Mouse (Mus musculus) layer of hippocampus, adult 2 months (tissue): Measurements from ENCODE around the gene Nufip1. TPM values are rescaled to one million over a fixed set of nuclear protein-coding genes. Genes with fewer than 3 reads are reported as not detected.
"Not testable (repeated sequence)": the region's sequence is repeated elsewhere in the genome, so short reads cannot be mapped to it uniquely, and the experiment has no call there.

ENCODE experiments used
- DNase-seq, 2 experiments: peaks; one replicate each; pipeline ENCODE4 v3.0.0; 2022; ENCODE audit warnings: low spot score in 2 of 2
- H3K27ac ChIP-seq: fragments of 200-600 bp; 2 replicates; pipeline ENCODE4 v1.8.1; 2022
- H3K4me3 ChIP-seq: fragments of 200-600 bp; 2 replicates; pipeline ENCODE4 v1.8.1; 2022; ENCODE audit warnings: mild to moderate bottlenecking
- CTCF ChIP-seq: fragments of 200-600 bp; conservative IDR thresholded peaks from 2 replicates; pipeline ENCODE4 v1.8.1; 2022; ENCODE audit warnings: antibody characterized with exemption, mild to moderate bottlenecking, moderate library complexity
- total RNA-seq, 2 experiments: library from RNA; stranded (reverse); gene quantifications; 2 replicates each; pipeline ENCODE4 v1.2.3; 2021

Nufip1 gene
- total RNA-seq, 2 experiments from 2014 or later: 9.7 to 9.9 TPM

DNA sequence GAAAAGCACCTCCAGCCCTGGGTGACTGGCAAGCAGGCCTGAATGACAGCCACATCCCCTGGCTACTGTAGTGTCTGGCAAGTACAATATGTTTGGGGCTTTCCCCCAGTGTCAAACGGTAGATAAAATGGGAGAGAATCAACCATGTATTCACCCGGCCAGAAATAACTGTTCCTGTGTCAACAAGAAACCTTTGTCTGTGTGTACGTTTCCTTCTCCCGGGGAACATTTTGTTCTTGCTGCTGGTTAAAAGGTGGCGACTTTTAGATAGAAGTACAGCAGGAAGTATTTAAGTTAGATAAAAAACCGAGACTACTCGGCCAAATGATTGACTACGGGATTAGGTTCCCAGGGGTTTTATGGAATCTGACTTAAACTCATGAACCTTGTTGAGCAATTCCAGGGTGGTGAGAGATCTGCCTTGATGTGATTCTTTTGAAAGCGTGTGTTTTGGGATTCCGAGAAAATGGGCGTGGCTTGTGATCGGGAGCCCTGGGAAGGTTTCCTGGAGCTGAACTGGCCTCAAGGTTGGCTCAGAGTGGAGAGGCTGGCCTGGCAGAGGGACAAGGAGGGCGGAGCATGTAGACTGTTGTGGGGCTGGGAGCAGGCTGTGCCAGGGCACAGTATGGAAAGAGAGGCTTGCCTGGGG, 39.0 kb downstream of the Nufip1 start:
- no peak overlapping the region for H3K4me3 ChIP-seq
- no peak for DNase-seq
- TF ChIP-seq CTCF: no peak
- H3K27ac ChIP-seq: peak overlapping the region; percentile 9; the same call in 1 of the 2 replicates

DNA sequence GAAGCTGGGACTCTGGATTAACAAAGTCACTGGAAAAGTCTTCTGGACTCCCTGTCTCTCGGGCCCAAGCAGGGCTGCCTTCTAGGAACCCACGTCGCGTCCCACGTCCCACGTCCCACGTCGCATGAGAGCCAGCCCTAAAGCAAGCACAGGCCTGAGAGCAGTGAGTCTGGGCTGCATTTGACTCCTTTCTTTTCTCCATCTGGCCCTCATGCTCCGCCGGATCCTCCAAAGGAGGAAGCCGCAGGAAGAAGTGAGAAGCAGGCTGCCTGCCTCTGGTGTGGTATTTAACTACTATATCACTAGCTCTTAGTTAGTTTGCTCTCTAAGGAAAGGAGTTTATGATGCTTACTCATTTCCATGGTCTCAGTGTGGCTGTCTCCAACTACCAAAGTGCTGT, 39.8 kb downstream of the Nufip1 start:
- no peak for DNase-seq
- TF ChIP-seq CTCF: no peak
- H3K27ac ChIP-seq: no peak overlapping the region; the same call in 1 of the 2 replicates
- H3K4me3 ChIP-seq: no peak overlapping the region

DNA sequence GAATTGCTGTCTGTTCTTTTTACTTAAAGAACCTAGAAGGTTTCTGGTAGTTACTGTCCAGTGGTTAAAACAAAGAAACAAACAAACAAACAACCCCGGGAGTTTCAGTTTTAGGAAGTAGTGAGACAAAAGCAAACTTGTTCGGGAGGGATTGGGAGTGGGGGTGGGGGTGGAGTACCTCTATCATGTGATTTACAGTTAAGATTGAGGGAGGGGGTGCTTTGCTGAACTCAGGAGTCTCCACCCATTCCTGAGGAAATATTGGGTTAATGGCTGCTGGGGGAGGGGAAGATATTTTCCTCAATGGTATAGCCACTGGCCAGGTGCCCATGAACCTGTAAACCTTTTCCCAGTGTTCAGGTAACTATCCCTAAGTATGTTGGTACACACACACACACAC, 40.3 kb downstream of the Nufip1 start:
- H3K4me3 ChIP-seq: no peak overlapping the region
- TF ChIP-seq CTCF: no peak
- no peak for DNase-seq
- H3K27ac ChIP-seq: no peak overlapping the region

DNA sequence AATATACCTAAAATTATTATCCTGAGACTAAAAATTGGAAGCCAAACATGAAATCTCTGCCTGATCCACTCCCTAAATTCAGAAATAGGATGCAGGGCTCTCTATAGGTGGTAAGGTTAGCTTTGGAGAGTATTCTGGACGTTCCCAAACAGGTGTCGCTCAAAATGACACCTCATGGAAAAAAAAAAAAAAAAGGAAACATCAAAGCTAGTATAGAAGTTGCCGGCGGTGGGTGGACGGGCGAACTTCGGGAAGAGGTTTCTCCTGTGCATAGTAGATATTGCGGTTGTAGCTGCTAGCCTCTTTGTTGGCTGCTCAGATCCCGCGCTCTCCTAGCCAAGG, 41.1 kb downstream of the Nufip1 start:
- H3K27ac ChIP-seq: peak overlapping the region; percentile 98
- TF ChIP-seq CTCF: no peak
- H3K4me3 ChIP-seq: peak overlapping the region; percentile 77
- DNase-seq: no peak

DNA sequence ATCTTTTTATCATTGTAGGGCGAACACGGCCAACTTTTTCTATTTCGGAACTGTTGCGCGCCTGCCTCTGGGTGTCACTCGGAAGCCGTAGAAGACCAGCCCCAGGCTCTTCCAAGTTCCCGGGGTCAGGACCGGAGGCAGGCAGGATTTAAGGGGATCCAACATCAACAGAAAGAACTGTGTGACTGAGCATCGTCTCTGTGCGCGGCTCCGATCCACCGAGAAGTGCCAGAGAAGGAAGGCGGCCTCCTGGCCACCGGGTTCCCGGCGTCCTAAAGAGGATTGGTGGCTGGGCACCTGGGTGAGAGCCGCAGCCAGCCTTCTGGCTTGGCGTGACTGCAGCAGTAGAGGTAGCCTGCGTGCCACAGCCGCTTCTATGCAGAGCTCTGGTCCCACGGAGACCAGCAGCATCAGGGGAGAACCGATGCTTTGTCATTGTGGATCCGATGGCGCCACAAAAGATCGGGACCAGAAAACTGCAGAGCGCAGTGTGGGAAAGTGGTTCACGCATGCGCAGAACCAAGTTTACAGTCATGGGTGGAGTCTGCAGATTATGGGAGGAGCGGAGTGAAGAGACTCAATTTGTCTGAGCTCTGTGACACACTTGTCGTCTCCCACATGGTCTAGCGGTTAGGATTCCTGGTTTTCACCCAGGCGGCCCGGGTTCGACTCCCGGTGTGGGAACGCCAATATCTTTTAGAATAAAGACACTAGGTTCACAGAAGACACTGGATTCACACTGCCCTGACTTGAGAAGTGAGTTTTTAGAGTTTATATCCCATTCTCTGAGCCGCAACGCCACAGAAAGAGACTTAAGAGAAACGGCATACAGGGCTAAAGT, 41.7 kb downstream of the Nufip1 start:
- Histone ChIP-seq H3K4me3 (peak overlapping the region; percentile 77), H3K27ac (peak overlapping the region; percentile 98)
- DNase-seq: peak; percentile 96 to 99
- peak; percentile 71 for TF ChIP-seq CTCF

DNA sequence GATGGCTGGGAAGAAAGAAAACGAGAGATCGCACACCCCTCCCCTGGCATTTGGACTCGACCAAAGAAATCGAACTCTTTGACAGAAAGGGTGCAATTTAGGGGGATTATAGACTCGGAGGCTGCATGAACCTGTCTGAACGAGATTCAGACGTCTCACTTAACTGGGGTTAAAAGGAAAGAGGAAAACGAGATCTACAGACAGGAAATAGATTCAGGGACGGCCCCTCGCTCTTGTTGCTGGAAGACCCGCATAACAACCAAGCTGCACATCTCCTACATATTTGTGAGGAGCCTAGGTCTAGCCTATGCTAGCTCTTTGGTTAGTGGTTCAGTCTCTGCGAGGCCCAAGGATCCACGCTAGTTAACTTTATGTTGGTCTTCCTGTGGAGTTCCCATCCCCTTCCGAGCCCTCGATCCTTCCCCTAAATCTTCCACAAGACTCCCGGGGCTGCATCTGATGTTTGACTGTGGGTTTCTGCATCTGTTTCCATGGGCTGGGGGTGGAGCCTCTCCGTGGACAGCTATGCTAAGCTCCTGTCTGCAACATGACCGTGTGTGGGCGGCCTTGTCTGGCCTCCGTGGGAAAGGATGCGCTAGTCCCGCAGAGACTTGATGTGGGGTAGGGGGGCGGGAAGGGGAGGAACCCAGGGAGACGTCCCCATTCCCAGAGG, 42.4 kb downstream of the Nufip1 start:
- no peak for TF ChIP-seq CTCF
- Histone ChIP-seq H3K27ac (peak overlapping the region; percentile 98), H3K4me3 (peak overlapping the region; percentile 77)
- DNase-seq: no peak

DNA sequence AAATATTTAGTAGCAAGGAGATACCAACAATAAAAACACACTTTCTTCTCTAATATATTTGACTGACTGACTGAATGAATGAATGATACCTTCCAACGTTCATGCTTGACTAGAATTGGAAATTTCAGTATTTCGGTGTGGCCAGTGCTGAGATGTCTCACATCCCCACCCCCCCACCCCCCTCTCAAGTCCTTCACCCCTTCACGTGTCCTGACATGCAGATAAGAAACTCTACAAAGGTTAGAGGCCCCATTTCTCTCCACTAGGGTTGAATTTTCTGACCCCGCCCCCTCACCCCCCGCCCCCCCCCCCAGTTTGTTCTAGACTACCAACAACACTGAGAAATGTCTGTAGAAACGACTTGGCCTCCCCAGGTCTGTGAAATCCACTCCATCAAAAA, 43.1 kb downstream of the Nufip1 start:
- Histone ChIP-seq H3K4me3 (no peak overlapping the region), H3K27ac (no peak overlapping the region)
- no peak for DNase-seq
- no peak for TF ChIP-seq CTCF

DNA sequence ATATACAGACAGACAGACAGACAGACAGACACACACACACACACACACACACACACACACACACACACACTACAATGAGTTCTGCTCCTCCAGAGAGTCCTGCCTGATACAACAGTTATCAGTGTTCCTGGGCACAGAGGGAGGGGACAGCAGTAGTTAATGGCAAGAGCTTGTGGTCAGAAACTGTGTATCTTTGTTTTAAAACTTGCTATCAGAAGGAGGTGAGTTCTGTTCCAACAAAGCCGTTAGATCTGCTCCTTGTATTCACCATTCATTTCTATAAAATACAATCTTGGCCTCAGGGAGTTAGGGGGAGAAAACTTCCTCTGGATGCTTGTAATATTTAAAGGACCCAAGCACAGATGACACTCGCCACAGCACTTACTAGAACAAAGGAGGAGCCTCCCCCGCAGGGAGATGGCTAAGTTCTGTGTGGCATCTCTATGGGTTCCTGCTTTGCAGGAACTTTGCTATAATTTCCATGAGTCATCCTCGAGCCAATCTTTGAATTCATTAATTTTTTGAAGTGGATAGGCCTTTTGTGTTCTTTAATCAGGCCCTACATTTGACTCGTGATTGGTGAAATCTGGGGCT, 47.6 kb downstream of the Nufip1 start:
- DNase-seq: no peak
- Histone ChIP-seq H3K4me3 (no peak overlapping the region), H3K27ac (no peak overlapping the region)
- no peak for TF ChIP-seq CTCF

DNA sequence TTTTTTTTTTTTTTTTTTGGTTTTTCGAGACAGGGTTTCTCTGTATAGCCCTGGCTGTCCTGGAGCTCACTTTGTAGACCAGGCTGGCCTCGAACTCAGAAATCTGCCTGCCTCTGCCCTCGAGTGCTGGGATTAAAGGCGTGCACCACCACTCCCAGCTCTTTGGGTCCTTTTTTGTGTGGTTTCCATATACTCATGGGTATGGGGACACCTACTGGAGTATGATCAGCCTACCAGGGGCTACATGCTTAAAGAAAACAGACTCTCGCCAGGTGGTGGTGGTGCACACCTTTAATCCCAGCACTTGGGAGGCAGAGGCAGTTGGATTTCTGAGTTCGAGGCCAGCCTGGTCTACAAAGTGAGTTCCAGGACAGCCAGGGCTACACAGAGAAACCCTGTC, 49.9 kb downstream of the Nufip1 start:
- not testable (repeated sequence) for H3K27ac ChIP-seq, H3K4me3 ChIP-seq, DNase-seq

DNA sequence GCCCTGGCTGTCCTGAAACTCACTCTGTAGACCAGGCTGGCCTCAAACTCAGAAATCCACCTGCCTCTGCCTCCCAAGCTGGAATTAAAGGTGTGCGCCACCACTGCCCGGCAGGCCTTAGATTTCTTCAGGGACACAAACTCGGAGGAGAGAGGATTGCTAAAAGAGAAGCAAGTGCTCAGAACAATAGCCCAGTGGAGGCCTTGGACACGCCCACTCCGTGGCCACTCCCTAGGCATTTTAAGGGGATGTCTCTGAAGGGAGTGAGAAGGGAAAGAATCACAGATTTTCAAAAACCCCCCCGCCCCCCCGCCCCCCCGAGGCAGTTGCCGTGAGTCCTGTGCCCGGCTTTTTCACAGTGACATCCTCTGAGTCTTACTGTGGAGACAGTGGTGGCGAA, 53.5 kb downstream of the Nufip1 start:
- Histone ChIP-seq H3K4me3 (no peak overlapping the region), H3K27ac (no peak overlapping the region)
- no peak for DNase-seq
- no peak for TF ChIP-seq CTCF

DNA sequence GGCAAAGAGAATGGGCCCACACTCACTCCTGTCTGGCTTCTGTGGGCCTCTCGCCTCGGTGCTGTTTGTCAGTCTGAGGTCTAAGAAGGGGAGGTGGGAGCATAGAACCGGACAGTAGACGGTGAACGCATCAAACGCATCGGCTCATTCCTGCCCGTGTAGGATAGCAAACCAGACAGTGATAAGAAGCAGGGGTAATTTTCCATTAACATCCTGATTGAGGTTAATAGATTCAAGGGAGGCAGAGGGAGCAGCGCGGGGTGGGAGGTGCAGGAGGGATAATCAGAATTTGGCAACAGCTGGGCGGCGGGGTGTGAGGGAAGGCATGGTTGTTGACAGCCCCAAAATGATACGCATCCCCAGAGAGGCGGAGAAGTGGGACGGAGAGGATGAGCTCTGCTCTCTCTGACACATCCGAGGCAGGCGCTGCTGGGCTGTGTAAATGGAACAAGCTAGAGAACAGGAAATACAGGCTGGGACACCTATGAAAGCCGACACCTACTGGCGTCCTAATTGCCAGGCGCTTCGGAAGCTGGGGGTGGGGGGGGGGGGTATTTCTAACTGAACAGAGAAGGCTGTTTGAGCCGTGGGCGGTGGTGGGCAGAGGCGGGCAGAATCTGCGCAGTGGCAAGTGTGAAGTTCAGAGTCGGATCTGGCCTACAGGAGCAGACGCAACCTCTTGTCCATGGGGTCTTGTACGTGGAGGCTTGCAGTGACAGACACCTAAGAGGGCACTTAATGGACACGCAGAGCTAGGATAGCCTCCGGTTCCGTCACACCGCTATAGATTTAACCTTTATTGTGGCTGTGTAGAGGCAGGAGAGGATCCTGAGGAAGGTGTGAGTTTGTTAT, 54.4 kb downstream of the Nufip1 start:
- no peak for TF ChIP-seq CTCF
- peak overlapping the region; percentile 40 for H3K4me3 ChIP-seq

DNA sequence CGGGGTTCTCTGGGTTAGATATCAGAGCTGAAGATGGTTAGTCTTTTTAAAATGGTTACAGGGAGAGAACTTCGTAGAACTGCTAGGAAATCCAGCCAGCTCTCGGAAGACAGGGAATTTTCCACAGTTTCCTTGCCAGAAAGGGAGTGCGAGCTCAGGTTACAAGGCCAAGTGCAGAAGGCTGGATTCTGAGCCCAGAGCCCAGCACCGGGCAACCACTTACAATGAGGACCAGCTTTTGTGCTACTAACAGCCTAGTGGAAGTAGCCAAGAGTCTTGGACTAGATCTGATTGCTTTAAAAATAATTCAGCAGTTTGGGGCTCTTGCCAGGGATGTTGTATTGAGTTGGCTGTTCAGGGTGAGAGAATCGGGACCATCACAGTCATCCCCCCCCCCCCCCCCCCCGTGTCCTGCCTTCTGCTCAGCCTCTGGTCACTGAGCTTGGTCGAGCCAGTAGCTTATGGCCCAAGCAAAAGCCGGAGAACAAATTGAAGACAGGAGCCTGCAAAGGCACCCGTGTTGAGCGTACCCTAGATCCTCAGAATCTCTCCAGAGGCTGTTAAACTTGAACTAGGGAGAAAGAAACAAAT, 59.3 kb downstream of the Nufip1 start:
- no peak overlapping the region for H3K4me3 ChIP-seq
- peak overlapping the region; percentile 46; the same call in 1 of the 2 replicates for H3K27ac ChIP-seq
- TF ChIP-seq CTCF: no peak
- peak; percentile 18 to 60 for DNase-seq

More for the DNA sequence above, 54.4 kb downstream of the Nufip1 start:
- peak; percentile 22 to 23 for DNase-seq
- H3K27ac ChIP-seq: peak overlapping the region; percentile 7; the same call in 1 of the 2 replicates
